Mouse (Mus musculus): ENCODE results near the gene Topors. TPM values are rescaled to one million over a fixed set of nuclear protein-coding genes. Genes with fewer than 3 reads are reported as not detected.

Topors gene
- 10 to 100 TPM; 22.3 to 23.2 TPM for total RNA-seq (2023)

DNA sequence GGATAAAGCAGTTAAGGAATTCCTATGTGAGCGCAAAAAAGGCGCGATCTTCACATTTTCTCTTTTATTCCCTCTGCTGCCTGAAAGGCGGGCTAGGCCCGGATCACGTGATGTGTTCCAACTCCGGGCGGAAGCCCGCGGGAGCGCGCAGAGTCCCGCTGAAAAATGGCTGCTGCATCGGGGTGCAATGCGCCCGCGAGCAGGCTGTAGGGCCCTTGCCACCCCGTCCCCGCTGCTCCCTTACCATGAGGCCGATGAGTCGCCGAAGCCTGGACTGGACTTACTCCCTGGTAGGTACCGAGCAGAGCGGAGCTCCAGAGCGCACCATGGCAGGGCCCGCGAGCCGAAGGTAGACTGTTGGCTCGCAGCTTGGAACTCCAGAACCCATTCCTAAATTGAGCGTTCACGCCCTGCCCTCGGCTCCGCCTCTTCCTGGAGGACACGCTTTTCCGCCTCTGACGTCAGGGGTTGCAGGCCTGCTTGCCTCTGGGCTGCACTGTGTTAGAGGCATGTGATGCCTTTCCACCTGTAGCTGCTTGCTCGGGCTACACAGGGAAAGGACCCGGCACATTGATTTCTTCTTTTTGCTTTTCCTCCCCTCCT lies at the start of gene Topors, which contains the start of gene Smim27:
Topors (minus strand) TSS at position 421 of the 603 bp plus-strand sequence.
Smim27 (plus strand) TSS at position 150 of the 603 bp plus-strand sequence.

DNA sequence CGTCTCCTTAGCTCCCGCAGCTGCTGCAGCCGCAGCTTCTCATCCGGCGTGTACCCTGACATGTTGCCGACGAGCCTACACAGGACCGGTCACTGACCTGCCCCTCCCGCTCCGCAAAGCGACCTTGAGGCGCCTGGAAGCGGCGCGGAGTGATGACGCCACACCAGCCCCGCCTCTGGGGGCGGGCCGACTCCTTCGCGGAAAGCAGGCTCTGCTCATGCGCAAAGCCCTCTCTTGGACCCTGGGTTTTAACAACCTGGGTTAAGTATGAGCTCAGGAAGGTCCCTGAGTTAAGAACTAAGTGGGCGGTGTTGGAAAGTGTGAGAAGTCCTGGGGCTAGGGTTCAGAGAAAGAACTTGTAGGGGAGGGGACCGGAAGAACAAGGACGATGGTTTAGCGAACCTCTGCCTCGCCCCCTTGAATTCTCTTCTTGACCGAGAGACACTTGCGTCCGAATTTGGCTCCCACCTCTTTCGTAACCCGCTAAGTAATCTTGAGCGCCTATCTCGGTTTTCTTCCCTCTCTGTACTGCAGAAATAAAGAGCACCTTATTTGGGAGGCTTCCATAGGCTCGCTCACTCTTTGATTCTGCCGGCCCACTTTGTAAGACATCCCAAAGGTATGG lies 9.7 kb upstream of the Topors start, which contains the start of gene Ndufb6:
Ndufb6 (minus strand) TSS at position 146 of the 625 bp plus-strand sequence.

GRCm38 (mm10) chr4:40239409-40240271 lies 30.0 kb downstream of the Topors start, which contains the start of gene Ddx58:
Gene Ddx58 (minus strand): TSS chr4:40239828.

Other genes starting within 250 kb of the Topors start
- 10 to 100 TPM; 41.7 to 46.3 TPM for gene Aco1, start 126.8 kb downstream of the Topors start, total RNA-seq (2023)
- 10 to 100 TPM; 34.4 to 42.5 TPM for gene Ddx58, start 30.0 kb downstream of the Topors start, total RNA-seq (2023)
- gene Smim27, start 271 bp downstream of the Topors start, total RNA-seq (2023): 10 to 100 TPM; 24.1 to 31.8 TPM
- gene Ndufb6, start 9.6 kb upstream of the Topors start, total RNA-seq (2023): 10 to 100 TPM; 31.0 to 41.1 TPM
- not detected for gene Tmem215, start 202.3 kb upstream of the Topors start, total RNA-seq (2023)